Mouse (Mus musculus) cerebellum, adult 11-12 months (tissue): Measurements from ENCODE around the gene Mepce.
"Not testable (repeated sequence)": the region's sequence is repeated elsewhere in the genome, so short reads cannot be mapped to it uniquely, and the experiment has no call there.

Source experiments
- DNase-seq: peaks from one replicate; pipeline ENCODE4 v3.0.0; 2022

Mepce gene

GRCm38 (mm10) chr5:137756882-137757661 is 30.4 kb downstream of the Mepce start:
- peak; percentile 82 for DNase-seq

- DNase-seq, result no peak
Observed at GRCm38 (mm10) chr5:137756106-137756505, 31.3 kb downstream of the Mepce start.

GRCm38 (mm10) chr5:137755425-137755824 is 32.0 kb downstream of the Mepce start:
- no peak for DNase-seq

GRCm38 (mm10) chr5:137753111-137753832 is 34.2 kb downstream of the Mepce start:
- no peak for DNase-seq

GRCm38 (mm10) chr5:137751988-137752387 is 35.5 kb downstream of the Mepce start:
- no peak for DNase-seq

- DNase-seq, result no peak
Observed at GRCm38 (mm10) chr5:137751221-137751887, 36.1 kb downstream of the Mepce start.

GRCm38 (mm10) chr5:137750212-137750611 is 37.2 kb downstream of the Mepce start:
- not testable (repeated sequence) for DNase-seq

GRCm38 (mm10) chr5:137749196-137749836 is 38.1 kb downstream of the Mepce start:
- DNase-seq, result no peak

GRCm38 (mm10) chr5:137748130-137748770 is 39.2 kb downstream of the Mepce start:
- DNase-seq, result no peak

- peak; percentile 81 for DNase-seq
Observed at GRCm38 (mm10) chr5:137747326-137747961, 40.0 kb downstream of the Mepce start.

- DNase-seq, result no peak
Observed at GRCm38 (mm10) chr5:137746851-137747325, 40.6 kb downstream of the Mepce start.

GRCm38 (mm10) chr5:137746282-137746850 is 41.1 kb downstream of the Mepce start:
- no peak for DNase-seq

- DNase-seq, result peak; percentile 91
Observed at GRCm38 (mm10) chr5:137745214-137746171, 42.0 kb downstream of the Mepce start, which contains the start of gene Tsc22d4. TSS of gene Tsc22d4 (plus strand) at chr5:137745730.

- DNase-seq, result peak; percentile 36
Observed at GRCm38 (mm10) chr5:137744197-137744596, 43.3 kb downstream of the Mepce start.

GRCm38 (mm10) chr5:137742836-137743235 is 44.6 kb downstream of the Mepce start:
- DNase-seq, result peak; percentile 32

GRCm38 (mm10) chr5:137742048-137742447 is 45.4 kb downstream of the Mepce start:
- peak; percentile 45 for DNase-seq

- peak; percentile 87 for DNase-seq
Observed at GRCm38 (mm10) chr5:137741023-137741931, 46.2 kb downstream of the Mepce start, which contains the start of gene Nyap1. TSS of gene Nyap1 (minus strand) at chr5:137741607.

- DNase-seq, result no peak
Observed at GRCm38 (mm10) chr5:137740506-137740905, 46.9 kb downstream of the Mepce start.

GRCm38 (mm10) chr5:137739471-137739870 is 48.0 kb downstream of the Mepce start:
- DNase-seq, result peak; percentile 44
